Mouse (Mus musculus) G1E-ER4 (cell line): ENCODE measurements around the gene Pramef25. TPM values are rescaled to one million over a fixed set of nuclear protein-coding genes. Genes with fewer than 3 reads are reported as not detected.
"Not testable (repeated sequence)": the region's sequence is repeated elsewhere in the genome, so short reads cannot be mapped to it uniquely, and the experiment has no call there.

Experiments used
- GATA1 ChIP-seq: IDR thresholded peaks from one replicate; pipeline ENCODE4 v1.8.0; 2012; ENCODE audit warnings: low read length, inconsistent platforms
- polyA plus RNA-seq: library from polyadenylated mRNA; stranded (reverse); fragments of >175 nt; gene quantifications from 2 replicates; pipeline ENCODE4 v1.2.3, GENCODE M21; 2012

Pramef25 gene
- polyA plus RNA-seq: not detected in 2 replicates

DNA sequence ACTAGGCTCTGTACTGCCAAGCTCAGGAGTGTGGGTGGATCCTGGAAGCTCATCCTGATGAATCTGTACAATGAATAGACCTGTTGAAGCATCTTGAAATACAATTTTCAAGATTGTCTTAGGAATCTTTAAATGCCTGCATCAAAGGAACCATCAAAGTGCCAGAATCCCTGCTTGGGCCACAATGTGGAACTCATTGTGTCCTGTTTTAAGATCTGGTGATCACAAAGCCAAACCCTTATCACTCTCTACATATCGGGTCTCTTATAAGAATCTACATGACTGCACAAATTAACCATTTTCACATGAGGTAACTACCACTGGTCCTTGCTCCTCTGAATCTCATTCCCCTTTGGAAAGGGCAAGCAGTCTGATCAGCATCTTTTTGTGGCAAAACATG is at the start of gene Pramef25:
Gene Pramef25 (minus strand): TSS at position 101 of the 400 bp plus-strand sequence.
- not testable (repeated sequence) for TF ChIP-seq GATA1

DNA sequence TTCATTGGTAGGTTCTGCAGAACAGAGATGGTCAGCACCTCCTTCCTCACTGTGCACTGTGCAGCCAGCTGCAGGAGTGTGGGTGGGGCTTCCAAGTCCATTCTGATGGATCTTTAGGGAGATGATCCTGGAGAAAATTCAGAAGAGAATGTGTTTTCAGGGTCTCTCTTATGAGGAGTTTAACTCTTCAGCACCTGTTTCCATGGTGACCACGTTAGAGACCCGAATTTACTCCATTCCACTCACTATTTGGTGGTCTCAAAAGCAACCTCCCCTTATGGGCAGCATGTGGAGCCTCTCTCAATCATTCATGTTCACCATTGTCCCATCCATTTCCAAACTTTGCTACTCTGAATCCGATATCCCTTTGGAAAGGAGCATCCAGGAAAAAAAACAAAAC is 43.5 kb upstream of the Pramef25 start, which contains the start of gene Pramef17:
Gene Pramef17 (minus strand): TSS at position 101 of the 400 bp plus-strand sequence.
- TF ChIP-seq GATA1: not testable (repeated sequence)

DNA sequence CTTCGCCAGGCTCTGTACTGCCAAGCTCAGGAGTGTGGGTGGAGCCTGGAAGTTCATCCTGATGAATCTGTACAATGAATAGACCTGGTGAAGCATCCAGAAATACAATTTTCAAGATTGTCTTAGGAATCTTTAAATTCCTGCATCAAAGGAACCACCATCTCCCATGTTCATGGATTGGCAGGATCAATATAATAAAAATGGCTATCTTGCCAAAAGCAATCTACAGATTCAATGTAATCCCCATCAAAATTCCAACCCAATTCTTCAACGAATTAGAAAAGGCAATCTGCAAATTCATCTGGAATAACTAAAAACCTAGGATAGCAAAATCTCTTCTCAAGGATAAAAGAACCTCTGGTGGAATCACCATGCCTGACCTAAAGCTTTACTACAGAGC is 16.0 kb upstream of the Pramef25 start, which contains the start of gene Gm13101:
Gene Gm13101 (minus strand): TSS at position 101 of the 400 bp plus-strand sequence.
- TF ChIP-seq GATA1: not testable (repeated sequence)

DNA sequence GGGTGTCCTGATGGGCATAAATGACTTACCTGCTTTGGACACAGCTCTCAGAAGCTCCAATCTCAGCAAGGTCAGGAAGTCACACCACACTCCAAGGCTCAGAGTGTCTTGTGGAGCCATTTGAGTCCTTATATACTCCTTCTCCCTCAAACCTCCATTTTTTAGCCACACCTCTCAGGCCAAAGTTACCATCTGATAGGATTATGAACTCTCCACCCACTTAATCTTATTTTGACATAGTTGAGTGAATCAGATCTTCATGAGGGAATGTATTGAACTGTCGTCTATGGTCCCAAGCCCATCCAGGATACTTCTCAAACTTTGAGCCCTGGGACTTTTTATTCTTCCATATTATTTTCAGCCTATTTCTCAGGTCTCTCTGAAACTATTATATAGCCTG is 50.5 kb downstream of the Pramef25 start, which contains the start of gene Pramef6:
Gene Pramef6 (minus strand): TSS at position 101 of the 400 bp plus-strand sequence.
- TF ChIP-seq GATA1: not testable (repeated sequence)

Other genes with a start within 250 kb of the Pramef25 start
- gene Gm13089, start 248.3 kb downstream of the Pramef25 start, polyA plus RNA-seq: not detected in 2 replicates
- not detected in 2 replicates for gene Gm13078, start 231.6 kb downstream of the Pramef25 start, polyA plus RNA-seq
- gene Gm13023, start 161.7 kb downstream of the Pramef25 start, polyA plus RNA-seq: not detected in 2 replicates
- gene Gm13084, start 134.9 kb downstream of the Pramef25 start, polyA plus RNA-seq: not detected in 2 replicates
- not detected in 2 replicates for gene Gm13103, start 104.5 kb downstream of the Pramef25 start, polyA plus RNA-seq
- not detected in 2 replicates for gene Pramef6, start 50.6 kb downstream of the Pramef25 start, polyA plus RNA-seq
- not detected in 2 replicates for gene Gm13101, start 15.9 kb upstream of the Pramef25 start, polyA plus RNA-seq
- not detected in 2 replicates for gene Pramef17, start 43.4 kb upstream of the Pramef25 start, polyA plus RNA-seq
- not detected in 2 replicates for gene Pramel4, start 108.1 kb upstream of the Pramef25 start, polyA plus RNA-seq
- gene Gm13102, start 155.5 kb upstream of the Pramef25 start, polyA plus RNA-seq: not detected in 2 replicates
- gene Oog3, start 211.6 kb upstream of the Pramef25 start, polyA plus RNA-seq: not detected in 2 replicates
- gene Oog2, start 239.7 kb upstream of the Pramef25 start, polyA plus RNA-seq: not detected in 2 replicates